Mouse (Mus musculus) embryo, embryonic 10.5 days (tissue): ENCODE results near the gene Zfp708.
"Not testable (repeated sequence)": the region's sequence is repeated elsewhere in the genome, so short reads cannot be mapped to it uniquely, and the experiment has no call there.

ENCODE experiments used
- DNase-seq: peaks from one replicate; pipeline ENCODE4 v3.0.0-alpha.2; 2015; ENCODE audit warnings: low spot score

Zfp708 gene

GRCm38 (mm10) chr13:67097876-67098275 is at the start of gene Zfp708:
Zfp708 (minus strand) TSS chr13:67097976.
- DNase-seq, result no peak

- DNase-seq, result peak; percentile 94
Observed at GRCm38 (mm10) chr13:67128038-67128721, 30.4 kb upstream of the Zfp708 start.

DNA sequence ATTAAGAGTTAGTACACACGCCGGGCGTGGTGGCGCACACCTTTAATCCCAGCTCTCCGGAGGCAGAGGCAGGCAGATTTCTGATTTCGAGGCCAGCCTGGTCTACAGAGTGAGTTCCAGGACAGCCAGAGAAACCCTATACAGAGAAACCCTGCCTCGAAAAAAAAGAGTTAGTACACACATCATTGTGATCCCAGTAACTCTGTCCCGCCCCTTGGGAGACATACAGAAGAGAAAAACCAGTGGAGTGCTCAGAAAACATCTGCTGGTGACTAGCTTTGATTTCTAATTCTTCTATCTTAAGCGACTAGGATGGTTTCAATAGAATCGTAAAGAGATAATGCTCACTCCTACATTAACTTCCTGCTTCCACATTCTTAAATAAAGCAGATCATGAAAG is 29.7 kb upstream of the Zfp708 start:
- DNase-seq, result not testable (repeated sequence)

DNA sequence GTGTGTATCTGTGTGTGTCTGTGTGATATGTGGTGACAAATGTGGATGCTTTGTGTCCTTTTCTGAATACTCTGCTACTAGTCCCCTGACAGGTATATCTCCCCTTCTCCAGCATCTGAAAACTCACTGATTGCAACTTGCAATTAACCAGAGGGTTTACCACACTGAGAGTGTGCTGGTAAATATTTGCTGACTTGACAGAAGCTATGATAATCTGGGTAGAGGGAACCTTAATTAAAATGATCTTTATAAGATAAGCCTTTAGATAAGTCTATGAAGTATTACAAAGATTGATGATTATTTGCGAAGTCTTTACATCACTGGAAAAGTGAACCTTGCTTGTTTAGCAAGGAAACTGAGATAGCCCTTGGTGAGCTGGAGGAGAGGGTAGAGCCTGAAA is 26.7 kb upstream of the Zfp708 start:
- DNase-seq, result no peak

GRCm38 (mm10) chr13:67121360-67121759 is 23.6 kb upstream of the Zfp708 start, which contains the start of gene Zfp759:
Zfp759 (plus strand) TSS chr13:67121660.
- not testable (repeated sequence) for DNase-seq

GRCm38 (mm10) chr13:67116163-67116562 is 18.4 kb upstream of the Zfp708 start, which contains the start of gene Rslcan18:
Rslcan18 (minus strand) TSS chr13:67116263.
- DNase-seq, result not testable (repeated sequence)

- no peak for DNase-seq
Observed at GRCm38 (mm10) chr13:67113287-67113686, 15.5 kb upstream of the Zfp708 start.

DNA sequence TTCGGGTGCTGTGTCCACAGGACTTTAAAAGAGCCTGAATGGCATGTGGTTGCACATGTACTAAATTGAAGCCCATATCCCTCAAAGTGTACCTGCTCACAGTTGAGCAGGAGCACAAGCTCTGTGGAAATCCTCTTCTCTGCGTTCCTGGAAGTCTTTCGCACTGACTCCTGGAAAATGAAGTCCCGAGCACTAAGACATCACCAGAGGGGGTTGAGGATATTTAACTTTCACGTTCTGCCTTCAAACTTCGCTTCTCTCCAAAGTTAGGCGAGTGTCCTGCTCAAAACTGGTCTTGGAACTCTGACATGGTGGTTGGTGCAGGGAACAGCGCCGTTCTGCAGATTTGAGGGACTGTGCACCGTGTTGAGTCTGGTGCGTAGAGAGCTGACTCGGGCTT is 14.3 kb upstream of the Zfp708 start:
- DNase-seq, result no peak

DNA sequence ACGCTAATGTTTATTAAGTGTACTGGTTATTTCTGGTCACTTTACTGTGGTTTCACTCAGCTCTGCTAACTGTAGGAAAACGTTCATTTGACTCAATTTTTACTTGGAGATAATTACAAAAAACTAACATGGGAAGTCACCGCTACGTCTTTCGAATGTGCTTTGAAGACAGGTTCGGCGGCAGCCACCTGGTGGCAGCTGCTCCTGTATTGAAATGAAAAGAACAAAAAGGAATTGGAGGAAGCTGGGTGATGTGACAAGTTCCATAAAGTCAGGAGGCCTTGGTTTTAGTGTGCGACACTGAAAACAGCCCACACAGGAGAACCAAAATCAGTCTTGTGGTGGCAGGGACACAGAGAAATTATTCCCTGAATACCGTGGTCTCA is 11.0 kb upstream of the Zfp708 start:
- DNase-seq, result no peak

- DNase-seq, result peak; percentile 99
Observed at GRCm38 (mm10) chr13:67108194-67108820, 10.5 kb upstream of the Zfp708 start, which contains the start of gene Gm28557. Gm28557 (minus strand) TSS chr13:67108604.

DNA sequence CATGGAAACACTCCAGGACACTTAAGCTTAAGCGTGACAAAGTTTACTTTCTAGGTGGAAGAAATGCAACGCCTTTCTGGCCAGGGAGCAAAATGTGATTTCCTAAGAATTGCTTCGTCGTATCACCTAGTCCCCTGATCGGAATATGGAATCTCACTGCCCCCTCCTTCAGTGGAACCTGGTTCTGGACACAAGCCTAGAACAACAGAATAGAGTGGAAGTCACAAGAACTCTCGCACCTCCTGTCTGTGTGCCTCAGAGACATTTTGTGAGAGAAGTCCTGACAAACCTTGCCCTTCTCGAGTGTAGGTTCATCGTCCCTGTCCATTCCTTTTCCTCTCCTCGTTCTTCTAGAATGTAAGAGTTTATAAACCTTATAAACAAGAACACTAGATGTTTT is 9.9 kb upstream of the Zfp708 start:
- DNase-seq, result no peak

DNA sequence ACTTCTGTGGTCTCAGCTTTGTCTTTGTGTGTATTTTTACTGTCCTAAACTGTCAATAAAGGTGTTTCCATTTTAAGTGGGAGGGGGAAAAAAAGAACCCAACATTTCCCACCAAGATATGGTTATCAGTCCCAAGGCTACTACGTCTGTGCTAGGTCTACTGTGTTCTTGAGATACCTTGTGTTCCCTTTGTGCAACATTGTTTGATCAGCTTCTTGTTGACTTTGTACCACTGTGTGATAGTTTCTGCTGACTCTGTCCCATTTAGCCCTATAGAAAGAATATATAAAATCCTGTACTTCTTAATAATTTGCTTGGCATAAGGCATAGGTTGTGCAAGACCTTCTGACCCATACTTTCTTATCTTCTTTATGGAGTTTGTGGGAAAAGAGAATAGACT is 7.6 kb downstream of the Zfp708 start:
- DNase-seq, result no peak

- no peak for DNase-seq
Observed at GRCm38 (mm10) chr13:67081946-67082345, 15.8 kb downstream of the Zfp708 start.

- DNase-seq, result peak; percentile 89
Observed at GRCm38 (mm10) chr13:67081142-67081713, 16.5 kb downstream of the Zfp708 start.

- DNase-seq, result no peak
Observed at GRCm38 (mm10) chr13:67077244-67077643, 20.5 kb downstream of the Zfp708 start.

GRCm38 (mm10) chr13:67072786-67073185 is 25.0 kb downstream of the Zfp708 start:
- no peak for DNase-seq

DNA sequence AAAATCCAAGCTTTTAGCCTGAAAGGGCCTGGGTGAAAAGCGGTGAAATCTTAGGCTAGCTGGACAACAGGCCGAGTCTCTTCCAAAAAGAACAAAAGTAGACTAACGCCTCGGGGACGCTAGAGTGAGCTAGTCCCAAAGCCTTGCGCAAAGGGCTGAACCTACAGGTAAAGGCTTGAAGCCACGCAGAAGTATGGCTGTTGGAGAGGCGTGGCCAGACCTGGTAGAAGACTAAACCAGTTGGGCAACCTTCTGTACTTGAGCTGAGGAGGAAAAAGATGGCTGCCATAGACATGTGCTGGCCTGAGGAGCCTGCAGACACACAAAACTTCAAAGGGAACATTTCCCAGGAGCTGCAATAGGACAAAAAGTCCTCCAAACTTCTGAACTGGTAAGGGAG is 32.4 kb downstream of the Zfp708 start:
- DNase-seq, result no peak

- no peak for DNase-seq
Observed at GRCm38 (mm10) chr13:67062427-67062826, 35.3 kb downstream of the Zfp708 start.

GRCm38 (mm10) chr13:67060786-67061358 is 36.9 kb downstream of the Zfp708 start, which contains the start of gene Zfp712:
Zfp712 (minus strand) TSS chr13:67061170.
- peak; percentile 96 for DNase-seq

DNA sequence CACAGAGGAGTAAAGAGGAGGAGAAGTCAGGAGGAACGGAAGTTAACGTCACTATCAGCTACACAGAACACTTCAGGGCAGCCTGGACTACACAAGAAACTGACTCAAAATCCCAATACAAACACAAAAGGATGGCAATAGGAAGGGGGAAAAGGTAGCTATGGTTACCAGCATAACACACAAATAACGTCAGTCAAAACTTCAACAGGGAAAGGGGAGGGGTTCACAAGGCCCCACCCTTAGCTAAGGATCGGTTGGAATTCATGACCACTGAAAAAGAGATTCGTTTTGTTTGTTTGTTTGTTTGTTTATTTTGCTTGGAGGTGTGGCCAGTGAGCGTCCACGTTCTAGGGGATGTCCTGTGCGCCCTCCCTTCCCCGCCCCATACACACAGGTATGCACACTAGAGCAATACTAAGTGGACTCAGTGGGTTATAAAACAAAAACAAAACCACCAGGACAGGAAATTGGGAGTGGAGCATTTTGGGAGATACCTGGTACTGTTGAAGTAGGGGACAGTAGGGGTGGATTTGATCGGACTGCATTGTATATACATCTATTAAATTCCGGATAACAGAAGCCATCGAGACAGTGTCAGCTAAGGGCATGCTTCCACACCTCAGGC is 37.5 kb downstream of the Zfp708 start:
- DNase-seq, result peak; percentile 28
